Mouse (Mus musculus): ENCODE data around the gene Trim28. TPM values are rescaled to one million over a fixed set of nuclear protein-coding genes. Genes with fewer than 3 reads are reported as not detected.

Trim28 gene
- polyA plus RNA-seq, 1 experiment from 2014 or later = 184 TPM

- no peaks in the 10 kb centered on the region for H3K27me3 ChIP-seq (ENCODE audit: control insufficient read depth, insufficient read depth, low read depth, low read length)
- peak within 1 kb of the TSS; percentile 87 for H3K4me2 ChIP-seq (ENCODE audit: low read length)
- peak within 1 kb of the TSS; percentile 72 for H3K9ac ChIP-seq (ENCODE audit: low read depth, low read length)
- WGBS = under 1% methylated on average over 44 of the region's 45 CpGs
- H3K4me3 ChIP-seq (ENCODE audit: low read depth, low read length) = peak within 1 kb of the TSS; percentile 52
- ATAC-seq = peak; percentile 79
- H3K9me3 ChIP-seq (replicated peaks; ENCODE audit: control insufficient read depth, low read length, poor library complexity, severe bottlenecking) = no peaks in the 10 kb centered on the region
- H3K4me1 ChIP-seq (ENCODE audit: control insufficient read depth, insufficient read depth, low read length) = peaks cover 34% of the 10 kb centered on the region
- peak within 1 kb of the TSS; percentile 91 for H3K27ac ChIP-seq (ENCODE audit: low read length)
- peaks cover 29% of the 10 kb centered on the region for H3K36me3 ChIP-seq (ENCODE audit: control insufficient read depth, insufficient read depth, low read length)
Observed at GRCm38 (mm10) chr7:13034148-13034977, 35.4 kb downstream of the Trim28 start, which contains the start of gene Chmp2a. TSS of gene Chmp2a (minus strand) at chr7:13034807.

- Histone ChIP-seq H3K36me3 (ENCODE audit: control insufficient read depth, insufficient read depth, low read length) (peaks cover 20% of the 10 kb centered on the region), H3K4me1 (ENCODE audit: control insufficient read depth, insufficient read depth, low read length) (peaks cover 34% of the 10 kb centered on the region), H3K4me3 (ENCODE audit: low read depth, low read length) (no peak overlapping the region; the same call in 1 of the 2 replicates), H3K27ac (ENCODE audit: low read length) (peak overlapping the region; percentile 91), H3K9me3 (replicated peaks; ENCODE audit: control insufficient read depth, low read length, poor library complexity, severe bottlenecking) (no peaks in the 10 kb centered on the region), H3K9ac (ENCODE audit: low read depth, low read length) (peak overlapping the region; percentile 72; the same call in 1 of the 2 replicates), H3K27me3 (ENCODE audit: control insufficient read depth, insufficient read depth, low read depth, low read length) (no peaks in the 10 kb centered on the region), H3K4me2 (ENCODE audit: low read length) (peak overlapping the region; percentile 87)
- 83% methylated on average over 17 of the region's 17 CpGs for WGBS
- peak; percentile 0; the same call in 1 of the 2 replicates for ATAC-seq
Observed at GRCm38 (mm10) chr7:13035211-13035855, 36.4 kb downstream of the Trim28 start.

- ATAC-seq = no peak
- Histone ChIP-seq H3K36me3 (ENCODE audit: control insufficient read depth, insufficient read depth, low read length) (peaks cover 13% of the 10 kb centered on the region), H3K9me3 (replicated peaks; ENCODE audit: control insufficient read depth, low read length, poor library complexity, severe bottlenecking) (no peaks in the 10 kb centered on the region), H3K4me2 (ENCODE audit: low read length) (peak overlapping the region; percentile 89), H3K9ac (ENCODE audit: low read depth, low read length) (peak overlapping the region; percentile 97), H3K27ac (ENCODE audit: low read length) (peak overlapping the region; percentile 100), H3K27me3 (ENCODE audit: control insufficient read depth, insufficient read depth, low read depth, low read length) (no peaks in the 10 kb centered on the region; the same call in 1 of the 2 replicates), H3K4me1 (ENCODE audit: control insufficient read depth, insufficient read depth, low read length) (peaks cover 34% of the 10 kb centered on the region), H3K4me3 (ENCODE audit: low read depth, low read length) (peak overlapping the region; percentile 72)
- 46% methylated on average over 4 of the region's 4 CpGs for WGBS
Observed at GRCm38 (mm10) chr7:13036806-13037205, 37.9 kb downstream of the Trim28 start.

- peak overlapping the region; percentile 100 for H3K27ac ChIP-seq (ENCODE audit: low read length)
- peak overlapping the region; percentile 89 for H3K4me2 ChIP-seq (ENCODE audit: low read length)
- peak overlapping the region; percentile 97 for H3K9ac ChIP-seq (ENCODE audit: low read depth, low read length)
- H3K9me3 ChIP-seq (replicated peaks; ENCODE audit: control insufficient read depth, low read length, poor library complexity, severe bottlenecking) = no peaks in the 10 kb centered on the region
- under 1% methylated on average over 27 of the region's 33 CpGs for WGBS
- H3K4me1 ChIP-seq (ENCODE audit: control insufficient read depth, insufficient read depth, low read length) = peaks cover 34% of the 10 kb centered on the region
- H3K36me3 ChIP-seq (ENCODE audit: control insufficient read depth, insufficient read depth, low read length) = peaks cover 9% of the 10 kb centered on the region
- no peaks in the 10 kb centered on the region; the same call in none of the 2 replicates for H3K27me3 ChIP-seq (ENCODE audit: control insufficient read depth, insufficient read depth, low read depth, low read length)
- H3K4me3 ChIP-seq (ENCODE audit: low read depth, low read length) = peak overlapping the region; percentile 72
- no peak for ATAC-seq
Observed at GRCm38 (mm10) chr7:13037366-13037765, 38.5 kb downstream of the Trim28 start.

- Histone ChIP-seq H3K9me3 (replicated peaks; ENCODE audit: control insufficient read depth, low read length, poor library complexity, severe bottlenecking) (no peaks in the 10 kb centered on the region), H3K9ac (ENCODE audit: low read depth, low read length) (peak within 1 kb of the TSS; percentile 97), H3K27me3 (ENCODE audit: control insufficient read depth, insufficient read depth, low read depth, low read length) (peaks cover 6% of the 10 kb centered on the region), H3K27ac (ENCODE audit: low read length) (peak within 1 kb of the TSS; percentile 100), H3K4me1 (ENCODE audit: control insufficient read depth, insufficient read depth, low read length) (peaks cover 34% of the 10 kb centered on the region), H3K4me2 (ENCODE audit: low read length) (peak within 1 kb of the TSS; percentile 89), H3K36me3 (ENCODE audit: control insufficient read depth, insufficient read depth, low read length) (peaks cover 5% of the 10 kb centered on the region; the same call in 1 of the 2 replicates), H3K4me3 (ENCODE audit: low read depth, low read length) (peak within 1 kb of the TSS; percentile 72)
- 0% methylated on average over 51 of the region's 65 CpGs for WGBS
- ATAC-seq = peak; percentile 91
Observed at GRCm38 (mm10) chr7:13037901-13038555, 39.1 kb downstream of the Trim28 start, which contains the start of gene Ube2m. TSS of gene Ube2m (minus strand) at chr7:13038275.

- WGBS = 21% methylated on average over 15 of the region's 15 CpGs
- peak; percentile 0; the same call in 1 of the 2 replicates for ATAC-seq
- Histone ChIP-seq H3K9ac (ENCODE audit: low read depth, low read length) (peak overlapping the region; percentile 97), H3K27ac (ENCODE audit: low read length) (peak overlapping the region; percentile 100), H3K27me3 (ENCODE audit: control insufficient read depth, insufficient read depth, low read depth, low read length) (peaks cover 7% of the 10 kb centered on the region), H3K36me3 (ENCODE audit: control insufficient read depth, insufficient read depth, low read length) (peaks cover 5% of the 10 kb centered on the region; the same call in 1 of the 2 replicates), H3K9me3 (replicated peaks; ENCODE audit: control insufficient read depth, low read length, poor library complexity, severe bottlenecking) (no peaks in the 10 kb centered on the region), H3K4me2 (ENCODE audit: low read length) (peak overlapping the region; percentile 89), H3K4me1 (ENCODE audit: control insufficient read depth, insufficient read depth, low read length) (peaks cover 31% of the 10 kb centered on the region), H3K4me3 (ENCODE audit: low read depth, low read length) (peak overlapping the region; percentile 72)
Observed at GRCm38 (mm10) chr7:13038621-13039169, 39.8 kb downstream of the Trim28 start.

GRCm38 (mm10) chr7:13039181-13039580, 40.3 kb downstream of the Trim28 start:
- Histone ChIP-seq H3K4me1 (ENCODE audit: control insufficient read depth, insufficient read depth, low read length) (peaks cover 31% of the 10 kb centered on the region), H3K4me3 (ENCODE audit: low read depth, low read length) (peak overlapping the region; percentile 72), H3K4me2 (ENCODE audit: low read length) (peak overlapping the region; percentile 89), H3K36me3 (ENCODE audit: control insufficient read depth, insufficient read depth, low read length) (peaks cover 5% of the 10 kb centered on the region; the same call in 1 of the 2 replicates), H3K27ac (ENCODE audit: low read length) (peak overlapping the region; percentile 100), H3K27me3 (ENCODE audit: control insufficient read depth, insufficient read depth, low read depth, low read length) (peaks cover 7% of the 10 kb centered on the region), H3K9ac (ENCODE audit: low read depth, low read length) (peak overlapping the region; percentile 97), H3K9me3 (replicated peaks; ENCODE audit: control insufficient read depth, low read length, poor library complexity, severe bottlenecking) (no peaks in the 10 kb centered on the region)
- ATAC-seq = no peak
- 88% methylated on average over 1 of the region's 1 CpGs for WGBS

- Histone ChIP-seq H3K4me1 (ENCODE audit: control insufficient read depth, insufficient read depth, low read length) (peaks cover 33% of the 10 kb centered on the region), H3K9me3 (replicated peaks; ENCODE audit: control insufficient read depth, low read length, poor library complexity, severe bottlenecking) (no peaks in the 10 kb centered on the region), H3K36me3 (ENCODE audit: control insufficient read depth, insufficient read depth, low read length) (no peaks in the 10 kb centered on the region), H3K27ac (ENCODE audit: low read length) (no peak overlapping the region), H3K4me2 (ENCODE audit: low read length) (no peak overlapping the region), H3K27me3 (ENCODE audit: control insufficient read depth, insufficient read depth, low read depth, low read length) (peaks cover 13% of the 10 kb centered on the region), H3K9ac (ENCODE audit: low read depth, low read length) (no peak overlapping the region), H3K4me3 (ENCODE audit: low read depth, low read length) (no peak overlapping the region)
- no peak for ATAC-seq
- 83% methylated on average over 1 of the region's 1 CpGs for WGBS
Observed at GRCm38 (mm10) chr7:13041256-13041655, 42.3 kb downstream of the Trim28 start.

All from midbrain, embryonic 16.5 days (tissue).